Comparison of ENCODE assay signal across 11 mouse cellular contexts in genomic region chr19:41655089-41655783, GRCm38 (mm10).
DNase-seq lines count a peak whose midpoint lies in the region; ATAC-seq and TF ChIP-seq lines count a peak whose summit lies in the region.
"Had no signal": no experiment of that assay in that cellular context is flagged by ENCODE, and none has a peak within 500 bp of the region (broad histone marks: within the 10 kb centered on the region; RNA-seq: fewer than 3 reads in every experiment).

No protein-coding gene starts in this region.

- peaks cover 7% of the 10 kb centered on the region; the same call in 1 of the 2 replicates for H3K27me3 ChIP-seq in neural tube, embryonic 11.5 days (ENCODE audit: control insufficient read depth, insufficient read depth, low read length)
- H3K27me3 ChIP-seq in hindbrain, embryonic 13.5 days: peaks cover 49% of the 10 kb centered on the region
- peaks cover 76% of the 10 kb centered on the region for H3K27me3 ChIP-seq in midbrain, embryonic 12.5 days
- H3K27me3 ChIP-seq in stomach, postnatal 0 days (ENCODE audit: control insufficient read depth, insufficient read depth, low read length): no peaks in the 10 kb centered on the region

- TF ChIP-seq EP300 in stomach, postnatal 0 days (optimal IDR thresholded peaks at IDR 0.05): no peak

- peak; percentile 34 for DNase-seq in neural tube, embryonic 11.5 days (ENCODE audit: low spot score)
- no peak for DNase-seq in neural tube, embryonic 10.5 days (ENCODE audit: extremely low spot score, low spot score)
- no peak for DNase-seq in stomach, postnatal 0 days (ENCODE audit: low spot score)
- no peak for DNase-seq in right cerebral cortex, postnatal 10 days (ENCODE audit: low spot score in 2 of 2)
- no peak for DNase-seq in testis, postnatal 14 days (ENCODE audit: low spot score)
- DNase-seq in frontal cortex, postnatal 25 days (ENCODE audit: low spot score in 2 of 2): no peak

- no peak overlapping the region for H3K4me2 ChIP-seq in neural tube, embryonic 11.5 days (ENCODE audit: low read depth)
- H3K4me2 ChIP-seq in hindbrain, embryonic 13.5 days: no peak overlapping the region
- no peak overlapping the region for H3K4me2 ChIP-seq in midbrain, embryonic 12.5 days (replicated peaks)
- H3K4me2 ChIP-seq in stomach, postnatal 0 days (replicated peaks; ENCODE audit: low read depth): no peak overlapping the region
- H3K4me2 ChIP-seq: heart, embryonic 13.5 days; kidney, embryonic 15.5 days; liver, embryonic 12.5 days had no signal

- H3K4me3 ChIP-seq in neural tube, embryonic 11.5 days (ENCODE audit: low read depth, low read length): no peak overlapping the region
- H3K4me3 ChIP-seq in hindbrain, embryonic 13.5 days: no peak overlapping the region
- H3K4me3 ChIP-seq in midbrain, embryonic 12.5 days: no peak overlapping the region
- H3K4me3 ChIP-seq in stomach, postnatal 0 days (ENCODE audit: low read depth, low read length): no peak overlapping the region
- H3K4me3 ChIP-seq: heart, embryonic 13.5 days; kidney, embryonic 15.5 days; liver, embryonic 12.5 days had no signal

- no peak for ATAC-seq in neural tube, embryonic 11.5 days (ENCODE audit: insufficient read depth, low FRiP score, low TSS enrichment)
- ATAC-seq in hindbrain, embryonic 13.5 days (ENCODE audit: low FRiP score): peak; percentile 37
- ATAC-seq in midbrain, embryonic 12.5 days (ENCODE audit: low FRiP score, low read depth): 0 out of 2 replicates have a peak, but pooled peaks have one; percentile 4
- ATAC-seq in stomach, postnatal 0 days (ENCODE audit: low FRiP score, low TSS enrichment): 0 out of 2 replicates have a peak, but pooled peaks have one; percentile 28
- ATAC-seq: liver, embryonic 12.5 days had no signal

- peaks cover 24% of the 10 kb centered on the region for H3K4me1 ChIP-seq in neural tube, embryonic 11.5 days (ENCODE audit: control insufficient read depth, insufficient read depth, low read length)
- H3K4me1 ChIP-seq in hindbrain, embryonic 13.5 days (replicated peaks): peaks cover 95% of the 10 kb centered on the region
- H3K4me1 ChIP-seq in midbrain, embryonic 12.5 days: peaks cover 65% of the 10 kb centered on the region
- no peaks in the 10 kb centered on the region for H3K4me1 ChIP-seq in stomach, postnatal 0 days (replicated peaks; ENCODE audit: control insufficient read depth, insufficient read depth)
- H3K4me1 ChIP-seq: heart, embryonic 13.5 days; liver, embryonic 12.5 days had no signal

- no peaks in the 10 kb centered on the region for H3K36me3 ChIP-seq in neural tube, embryonic 11.5 days (ENCODE audit: control insufficient read depth, insufficient read depth, low read length)
- no peaks in the 10 kb centered on the region for H3K36me3 ChIP-seq in hindbrain, embryonic 13.5 days
- no peaks in the 10 kb centered on the region for H3K36me3 ChIP-seq in midbrain, embryonic 12.5 days
- no peaks in the 10 kb centered on the region for H3K36me3 ChIP-seq in stomach, postnatal 0 days (ENCODE audit: control insufficient read depth, insufficient read depth, low read length)
- H3K36me3 ChIP-seq: heart, embryonic 13.5 days; kidney, embryonic 15.5 days; liver, embryonic 12.5 days had no signal

- H3K27ac ChIP-seq in neural tube, embryonic 11.5 days (ENCODE audit: low read depth, low read length): peak overlapping the region; percentile 78
- peak overlapping the region; percentile 76 for H3K27ac ChIP-seq in hindbrain, embryonic 13.5 days
- peak overlapping the region; percentile 43 for H3K27ac ChIP-seq in midbrain, embryonic 12.5 days (replicated peaks)
- H3K27ac ChIP-seq in stomach, postnatal 0 days (replicated peaks): no peak overlapping the region
- H3K27ac ChIP-seq: heart, embryonic 13.5 days; kidney, embryonic 15.5 days; liver, embryonic 12.5 days had no signal

- 10% methylated on average over 6 of the region's 6 CpGs for WGBS in neural tube, embryonic 11.5 days
- 11% methylated on average over 6 of the region's 6 CpGs for WGBS in hindbrain, embryonic 13.5 days
- 15% methylated on average over 6 of the region's 6 CpGs for WGBS in midbrain, embryonic 12.5 days
- 14% methylated on average over 6 of the region's 6 CpGs for WGBS in stomach, postnatal 0 days

- no peaks in the 10 kb centered on the region for H3K9me3 ChIP-seq in neural tube, embryonic 11.5 days (ENCODE audit: control insufficient read depth, low read length)
- no peaks in the 10 kb centered on the region for H3K9me3 ChIP-seq in hindbrain, embryonic 13.5 days
- H3K9me3 ChIP-seq in midbrain, embryonic 12.5 days: no peaks in the 10 kb centered on the region
- no peaks in the 10 kb centered on the region for H3K9me3 ChIP-seq in stomach, postnatal 0 days (ENCODE audit: control insufficient read depth, low read length)
- H3K9me3 ChIP-seq: heart, embryonic 13.5 days; kidney, embryonic 15.5 days; liver, embryonic 12.5 days had no signal

- TF ChIP-seq CTCF in stomach, postnatal 0 days (IDR thresholded peaks at IDR 0.05; ENCODE audit: low read depth): no peak

- no peak overlapping the region for H3K9ac ChIP-seq in neural tube, embryonic 11.5 days (ENCODE audit: low read length)
- H3K9ac ChIP-seq in hindbrain, embryonic 13.5 days: peak overlapping the region; percentile 58
- no peak overlapping the region for H3K9ac ChIP-seq in midbrain, embryonic 12.5 days (replicated peaks)
- H3K9ac ChIP-seq in stomach, postnatal 0 days (ENCODE audit: low read length): no peak overlapping the region
- H3K9ac ChIP-seq: heart, embryonic 13.5 days; kidney, embryonic 15.5 days; liver, embryonic 12.5 days had no signal
